Mouse (Mus musculus): Measurements from ENCODE around the gene Gm20388. TPM values are rescaled to one million over a fixed set of nuclear protein-coding genes. Genes with fewer than 3 reads are reported as not detected.
A peak's percentile ranks its signal among the peaks of the same experiment; 100 is the strongest.

Gm20388 gene
- polyA plus RNA-seq, 1 experiment, result 10.6 TPM

- peaks cover 12% of the 10 kb centered on the region for H3K4me1 ChIP-seq (ENCODE audit: control insufficient read depth, insufficient read depth, low read length)
Measured at GRCm38 (mm10) chr8:122993031-122993430, 3082.4 kb downstream of the Gm20388 start.

DNA sequence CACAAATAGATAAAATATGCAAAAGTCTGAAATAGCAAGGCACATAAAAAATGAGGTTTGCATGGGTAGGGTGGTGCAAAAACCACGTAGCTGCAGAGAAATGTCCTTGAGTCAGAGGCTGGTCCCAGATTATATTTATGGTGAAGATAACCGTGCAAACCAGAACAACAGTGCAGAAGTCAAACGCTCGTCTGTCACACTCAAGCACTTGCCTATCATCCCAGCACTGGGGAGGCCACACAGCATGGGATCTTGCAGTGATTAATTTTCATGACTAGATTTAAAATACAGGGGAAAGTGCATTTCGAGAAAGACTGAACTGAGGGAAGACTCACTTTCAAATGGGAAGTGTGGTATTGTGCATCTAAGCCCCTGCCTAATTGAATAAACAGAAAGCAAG lies 3083.1 kb downstream of the Gm20388 start:
- no peak overlapping the region for H3K27ac ChIP-seq (ENCODE audit: control insufficient read depth, insufficient read depth, low read depth, low read length, poor library complexity)
- 23% methylated on average over 5 of the region's 5 CpGs for WGBS
- no peak overlapping the region for H3K4me3 ChIP-seq (replicated peaks; ENCODE audit: control insufficient read depth, low read depth, low read length)
- peaks cover 11% of the 10 kb centered on the region for H3K4me1 ChIP-seq (ENCODE audit: control insufficient read depth, insufficient read depth, low read length)
- TF ChIP-seq POLR2A (IDR thresholded peaks at IDR 0.05; ENCODE audit: borderline replicate concordance, control insufficient read depth, low read depth, low read length) (no peak), CTCF (IDR thresholded peaks at IDR 0.05; ENCODE audit: control insufficient read depth, insufficient read depth, low read length) (no peak)

More at GRCm38 (mm10) chr8:122993031-122993430, 3082.4 kb downstream of the Gm20388 start:
- H3K27ac ChIP-seq (ENCODE audit: control insufficient read depth, insufficient read depth, low read depth, low read length, poor library complexity), result no peak overlapping the region
- no peak for TF ChIP-seq POLR2A (IDR thresholded peaks at IDR 0.05; ENCODE audit: borderline replicate concordance, control insufficient read depth, low read depth, low read length)
- TF ChIP-seq CTCF (IDR thresholded peaks at IDR 0.05; ENCODE audit: control insufficient read depth, insufficient read depth, low read length), result no peak
- H3K4me3 ChIP-seq (replicated peaks; ENCODE audit: control insufficient read depth, low read depth, low read length), result no peak overlapping the region
- WGBS, result 31% methylated on average over 3 of the region's 3 CpGs

DNA sequence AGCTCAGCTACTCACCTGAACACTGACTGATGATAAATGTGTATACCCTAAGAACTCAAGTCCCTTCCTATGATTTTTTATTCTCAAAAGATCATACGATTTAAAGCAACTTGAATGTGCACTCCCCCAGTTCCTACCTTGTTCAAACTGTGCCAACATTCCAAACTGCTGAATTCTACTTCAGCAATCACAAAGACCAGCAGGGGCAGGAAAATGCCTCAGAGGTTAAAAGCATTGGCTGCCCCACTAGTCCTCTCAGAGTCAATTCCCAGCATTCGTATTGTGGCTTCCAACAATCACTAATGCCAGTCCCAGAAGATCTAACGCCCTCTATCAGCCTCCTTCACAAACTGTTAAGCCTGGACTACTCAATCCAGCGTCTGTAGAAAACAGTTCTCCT lies 3087.3 kb downstream of the Gm20388 start:
- H3K27ac ChIP-seq (ENCODE audit: control insufficient read depth, insufficient read depth, low read depth, low read length, poor library complexity), result no peak overlapping the region
- 77% methylated on average over 4 of the region's 4 CpGs for WGBS
- no peak overlapping the region for H3K4me3 ChIP-seq (replicated peaks; ENCODE audit: control insufficient read depth, low read depth, low read length)
- no peak for TF ChIP-seq CTCF (IDR thresholded peaks at IDR 0.05; ENCODE audit: control insufficient read depth, insufficient read depth, low read length)
- no peak for TF ChIP-seq POLR2A (IDR thresholded peaks at IDR 0.05; ENCODE audit: borderline replicate concordance, control insufficient read depth, low read depth, low read length)
- peaks cover 5% of the 10 kb centered on the region for H3K4me1 ChIP-seq (ENCODE audit: control insufficient read depth, insufficient read depth, low read length)

DNA sequence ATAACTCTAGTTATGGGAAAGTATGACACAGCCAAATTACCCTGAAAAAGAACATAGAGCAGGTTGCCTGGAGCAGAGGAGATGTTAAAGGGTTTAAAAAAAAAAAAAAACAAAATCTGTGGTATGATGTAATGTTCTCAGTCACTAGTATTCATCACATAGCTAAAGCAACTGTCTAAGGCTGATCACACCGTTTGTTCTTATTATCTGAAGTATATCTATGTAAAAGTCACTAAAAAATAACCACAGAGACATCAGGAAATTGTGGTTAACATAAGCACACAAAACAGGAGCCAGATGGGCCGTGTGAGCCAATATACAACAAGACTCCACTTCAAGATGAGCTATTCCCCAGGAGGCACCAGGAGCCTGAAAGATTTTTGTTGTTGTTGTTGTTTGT lies 3089.7 kb downstream of the Gm20388 start:
- 1% methylated on average over 2 of the region's 2 CpGs for WGBS
- no peak overlapping the region for H3K4me3 ChIP-seq (replicated peaks; ENCODE audit: control insufficient read depth, low read depth, low read length)
- TF ChIP-seq CTCF (IDR thresholded peaks at IDR 0.05; ENCODE audit: control insufficient read depth, insufficient read depth, low read length) (no peak), POLR2A (IDR thresholded peaks at IDR 0.05; ENCODE audit: borderline replicate concordance, control insufficient read depth, low read depth, low read length) (no peak)
- peaks cover 4% of the 10 kb centered on the region for H3K4me1 ChIP-seq (ENCODE audit: control insufficient read depth, insufficient read depth, low read length)
- 0 out of 2 replicates have a peak overlapping the region, but pooled peaks have one; percentile 43 for H3K27ac ChIP-seq (ENCODE audit: control insufficient read depth, insufficient read depth, low read depth, low read length, poor library complexity)

GRCm38 (mm10) chr8:123004033-123004922 lies 3093.6 kb downstream of the Gm20388 start:
- H3K27ac ChIP-seq (ENCODE audit: control insufficient read depth, insufficient read depth, low read depth, low read length, poor library complexity), result no peak overlapping the region
- 43% methylated on average over 14 of the region's 14 CpGs for WGBS
- peaks cover 6% of the 10 kb centered on the region for H3K4me1 ChIP-seq (ENCODE audit: control insufficient read depth, insufficient read depth, low read length)
- no peak overlapping the region for H3K4me3 ChIP-seq (replicated peaks; ENCODE audit: control insufficient read depth, low read depth, low read length)
- TF ChIP-seq POLR2A (IDR thresholded peaks at IDR 0.05; ENCODE audit: borderline replicate concordance, control insufficient read depth, low read depth, low read length) (no peak), CTCF (IDR thresholded peaks at IDR 0.05; ENCODE audit: control insufficient read depth, insufficient read depth, low read length) (no peak)

GRCm38 (mm10) chr8:123005328-123005727 lies 3094.7 kb downstream of the Gm20388 start:
- 41% methylated on average over 3 of the region's 3 CpGs for WGBS
- H3K4me1 ChIP-seq (ENCODE audit: control insufficient read depth, insufficient read depth, low read length), result peaks cover 6% of the 10 kb centered on the region

DNA sequence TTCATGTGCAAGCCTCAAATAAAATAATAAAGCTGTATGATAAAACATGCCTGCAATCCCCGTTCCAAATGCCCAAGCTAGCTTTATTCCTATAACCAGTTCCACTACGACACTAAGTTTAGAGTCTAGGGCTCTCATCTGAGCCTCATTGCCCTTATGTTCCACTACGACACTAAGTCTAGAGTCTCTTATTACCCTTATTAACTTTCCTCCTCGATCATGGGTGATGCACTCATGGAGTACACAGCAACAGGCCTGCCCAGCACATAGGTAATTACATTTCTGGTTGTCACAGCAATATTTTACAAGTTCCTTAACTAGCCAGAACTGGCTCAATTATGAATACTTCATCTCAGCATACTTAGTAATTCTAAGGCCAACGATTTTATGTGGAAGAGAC lies 3095.2 kb downstream of the Gm20388 start:
- 71% methylated on average over 5 of the region's 5 CpGs for WGBS
- Histone ChIP-seq H3K4me1 (ENCODE audit: control insufficient read depth, insufficient read depth, low read length) (peaks cover 3% of the 10 kb centered on the region), H3K27ac (ENCODE audit: control insufficient read depth, insufficient read depth, low read depth, low read length, poor library complexity) (no peak overlapping the region), H3K4me3 (replicated peaks; ENCODE audit: control insufficient read depth, low read depth, low read length) (no peak overlapping the region)
- TF ChIP-seq POLR2A (IDR thresholded peaks at IDR 0.05; ENCODE audit: borderline replicate concordance, control insufficient read depth, low read depth, low read length) (no peak), CTCF (IDR thresholded peaks at IDR 0.05; ENCODE audit: control insufficient read depth, insufficient read depth, low read length) (no peak)

More at GRCm38 (mm10) chr8:123005328-123005727, 3094.7 kb downstream of the Gm20388 start:
- Histone ChIP-seq H3K4me3 (replicated peaks; ENCODE audit: control insufficient read depth, low read depth, low read length) (no peak overlapping the region), H3K27ac (ENCODE audit: control insufficient read depth, insufficient read depth, low read depth, low read length, poor library complexity) (no peak overlapping the region)
- TF ChIP-seq CTCF (IDR thresholded peaks at IDR 0.05; ENCODE audit: control insufficient read depth, insufficient read depth, low read length), result no peak
- TF ChIP-seq POLR2A (IDR thresholded peaks at IDR 0.05; ENCODE audit: borderline replicate concordance, control insufficient read depth, low read depth, low read length), result no peak

DNA sequence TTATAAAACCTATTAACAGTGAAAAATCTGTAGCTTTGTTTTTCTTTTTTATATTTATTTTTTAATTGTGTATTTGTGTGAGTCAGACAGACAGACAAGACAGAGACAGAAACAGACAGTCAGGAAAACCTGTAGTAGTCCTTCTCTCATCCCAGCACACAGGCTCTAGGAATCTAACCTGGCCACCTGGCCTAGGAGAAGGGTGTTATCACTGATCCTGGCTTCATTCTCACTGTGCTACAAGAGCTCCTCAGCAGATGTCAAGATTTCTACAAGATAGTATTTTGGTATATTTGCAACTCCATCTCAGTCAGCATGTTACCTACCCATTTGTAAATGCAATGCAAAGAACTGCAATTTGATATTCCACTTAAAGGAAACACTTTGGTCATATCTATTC lies 3100.7 kb downstream of the Gm20388 start:
- Histone ChIP-seq H3K4me3 (replicated peaks; ENCODE audit: control insufficient read depth, low read depth, low read length) (no peak overlapping the region), H3K4me1 (ENCODE audit: control insufficient read depth, insufficient read depth, low read length) (peaks cover 5% of the 10 kb centered on the region; the same call in 1 of the 2 replicates), H3K27ac (ENCODE audit: control insufficient read depth, insufficient read depth, low read depth, low read length, poor library complexity) (no peak overlapping the region)
- TF ChIP-seq CTCF (IDR thresholded peaks at IDR 0.05; ENCODE audit: control insufficient read depth, insufficient read depth, low read length) (no peak), POLR2A (IDR thresholded peaks at IDR 0.05; ENCODE audit: borderline replicate concordance, control insufficient read depth, low read depth, low read length) (no peak)

Data from bone marrow, adult 2 months (tissue).